Mouse (Mus musculus) testis, postnatal 10 days (tissue): ENCODE results near the gene Pde6g.
"Not testable (repeated sequence)": the region's sequence is repeated elsewhere in the genome, so short reads cannot be mapped to it uniquely, and the experiment has no call there.

Source experiments
- DNase-seq: peaks from one replicate; pipeline ENCODE4 v3.0.0; 2021; ENCODE audit warnings: low spot score

Gene Pde6g

GRCm38 (mm10) chr11:120422651-120423568 lies 30.4 kb downstream of the Pde6g start:
- no peak for DNase-seq

DNA sequence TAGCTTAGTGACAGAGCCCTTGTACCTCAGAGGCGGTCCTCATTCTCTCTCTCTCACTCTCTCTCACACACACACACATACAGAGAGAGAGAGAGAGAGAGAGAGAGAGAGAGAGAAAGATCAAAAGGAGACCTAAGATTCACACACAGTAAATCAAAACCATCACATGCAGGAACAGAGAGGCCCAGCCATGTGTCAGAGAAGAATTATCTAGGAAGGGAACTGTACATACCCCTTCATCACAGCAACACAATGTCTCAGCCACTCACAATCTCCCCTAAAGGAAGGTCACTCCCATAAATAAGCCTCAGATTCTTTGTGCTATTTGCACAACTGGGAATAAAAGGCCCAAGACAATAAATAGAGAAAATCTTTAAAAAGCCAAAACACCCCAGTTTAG lies 34.7 kb downstream of the Pde6g start:
- no peak for DNase-seq

DNA sequence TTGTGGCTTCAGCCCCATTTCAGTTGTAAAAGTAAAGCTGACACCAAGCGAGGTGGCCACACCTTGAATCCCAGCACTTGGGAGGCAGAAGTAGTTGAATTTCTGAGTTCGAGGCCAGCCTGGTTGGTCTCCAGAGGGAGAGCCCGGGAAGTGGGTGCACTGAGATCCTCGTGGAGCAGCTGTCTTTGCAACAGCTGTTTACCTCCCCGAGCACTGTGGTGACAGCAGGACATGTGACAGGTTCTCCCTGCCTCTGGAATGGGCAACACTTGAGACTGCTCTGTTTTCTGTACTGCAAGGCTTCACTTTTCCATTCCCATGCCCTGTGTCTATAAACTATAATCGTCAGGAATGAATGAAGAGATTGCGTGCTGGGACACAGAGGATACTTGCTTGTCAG lies 35.4 kb downstream of the Pde6g start:
- DNase-seq, result no peak

GRCm38 (mm10) chr11:120413621-120414020 lies 39.7 kb downstream of the Pde6g start:
- not testable (repeated sequence) for DNase-seq

DNA sequence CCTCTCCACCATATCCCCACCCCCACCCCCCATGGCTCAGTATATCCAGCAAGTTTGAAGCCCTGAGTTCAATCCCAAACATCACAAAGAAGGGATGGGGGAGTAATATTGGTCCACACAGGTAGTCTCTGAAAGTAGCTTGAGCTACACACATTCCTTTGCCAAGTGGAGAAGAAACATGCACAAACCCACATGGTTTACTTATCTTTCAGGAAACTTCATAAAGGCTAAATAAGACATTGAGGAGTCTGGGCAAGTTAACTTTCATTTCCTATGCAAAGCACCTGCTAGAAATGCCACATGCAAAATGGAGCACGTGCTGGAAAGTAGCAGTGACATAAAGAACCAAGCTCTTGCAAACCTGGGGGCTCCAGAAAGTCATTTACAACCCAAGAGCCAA lies 46.9 kb downstream of the Pde6g start:
- DNase-seq, result no peak

DNA sequence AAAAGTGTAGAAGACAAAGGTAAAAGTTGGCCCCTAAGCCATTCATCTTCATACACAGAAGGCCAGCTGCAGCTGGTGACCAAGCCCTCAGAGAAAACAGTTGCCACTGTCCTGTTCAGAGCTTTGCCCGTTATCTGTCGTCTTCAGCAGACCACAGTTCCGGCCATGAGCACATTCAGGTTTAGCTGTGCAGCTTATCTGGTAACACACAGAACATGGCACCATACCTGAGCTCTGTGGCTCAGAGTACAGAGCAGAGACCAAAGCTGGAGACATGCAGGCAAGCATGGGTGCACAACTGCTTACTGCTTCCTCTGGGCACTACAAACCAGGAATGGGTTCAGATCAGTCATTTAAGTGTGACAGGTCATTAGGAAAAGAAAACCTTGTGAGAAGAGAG lies 47.4 kb downstream of the Pde6g start:
- no peak for DNase-seq

DNA sequence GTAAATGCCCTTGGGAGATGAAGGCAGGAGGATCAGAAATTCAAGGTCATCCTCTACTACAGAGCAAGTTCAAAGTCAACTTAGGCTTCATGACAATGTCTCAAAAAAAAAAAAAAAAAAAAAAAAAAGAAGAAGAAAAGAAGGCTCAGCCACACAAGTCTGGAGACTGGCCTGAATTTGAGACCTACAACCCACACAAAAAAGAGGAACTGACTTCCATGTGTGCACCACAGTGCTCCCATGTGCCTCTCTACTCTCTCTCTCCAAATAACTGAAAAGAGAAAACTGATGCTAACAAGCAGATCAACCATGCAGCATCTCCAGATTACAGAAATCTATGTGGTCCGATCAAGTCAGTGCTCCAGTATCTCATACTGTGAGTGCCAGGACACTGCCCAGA lies 48.5 kb downstream of the Pde6g start:
- no peak for DNase-seq

GRCm38 (mm10) chr11:120399319-120399718 lies 54.0 kb downstream of the Pde6g start:
- DNase-seq, result no peak
